Mouse (Mus musculus): ENCODE results near the gene Foxp1. TPM values are rescaled to one million over a fixed set of nuclear protein-coding genes. Genes with fewer than 3 reads are reported as not detected.

Foxp1 gene
- polyA plus RNA-seq, 1 experiment from 2014 or later, result 70.4 TPM

- H3K27ac ChIP-seq, result no peak overlapping the region
- H3K4me3 ChIP-seq (replicated peaks), result no peak overlapping the region
- H3K4me2 ChIP-seq (replicated peaks), result no peak overlapping the region
- H3K9me3 ChIP-seq, result no peaks in the 10 kb centered on the region
- ATAC-seq, result no peak
- H3K27me3 ChIP-seq, result no peaks in the 10 kb centered on the region
- no peak overlapping the region for H3K9ac ChIP-seq (replicated peaks)
- H3K36me3 ChIP-seq, result no peaks in the 10 kb centered on the region
- H3K4me1 ChIP-seq (replicated peaks), result peaks cover under 1% of the 10 kb centered on the region; the same call in 1 of the 2 replicates
- WGBS, result 89% methylated on average over 13 of the region's 13 CpGs
These were observed 43.5 kb downstream of the Foxp1 start for GRCm38 (mm10) chr6:99478873-99479650.

- no peaks in the 10 kb centered on the region for H3K9me3 ChIP-seq
- H3K27ac ChIP-seq, result no peak overlapping the region
- no peaks in the 10 kb centered on the region for H3K27me3 ChIP-seq
- H3K4me3 ChIP-seq (replicated peaks), result no peak overlapping the region
- ATAC-seq, result no peak
- H3K4me1 ChIP-seq (replicated peaks), result no peaks in the 10 kb centered on the region
- no peak overlapping the region for H3K4me2 ChIP-seq (replicated peaks)
- no peak overlapping the region for H3K9ac ChIP-seq (replicated peaks)
- 90% methylated on average over 9 of the region's 9 CpGs for whole genome bisulfite sequencing
- H3K36me3 ChIP-seq, result no peaks in the 10 kb centered on the region
These were observed 47.5 kb downstream of the Foxp1 start for GRCm38 (mm10) chr6:99475040-99475439.

- no peaks in the 10 kb centered on the region for H3K36me3 ChIP-seq
- 83% methylated on average over 5 of the region's 5 CpGs for WGBS
- no peak overlapping the region for H3K4me2 ChIP-seq (replicated peaks)
- no peaks in the 10 kb centered on the region for H3K9me3 ChIP-seq
- 0 out of 2 replicates have a peak, but pooled peaks cover 7% of the 10 kb centered on the region for H3K4me1 ChIP-seq (replicated peaks)
- no peak overlapping the region for H3K27ac ChIP-seq
- ATAC-seq, result no peak
- H3K4me3 ChIP-seq (replicated peaks), result no peak overlapping the region
- no peak overlapping the region for H3K9ac ChIP-seq (replicated peaks)
- no peaks in the 10 kb centered on the region for H3K27me3 ChIP-seq
These were observed 51.6 kb downstream of the Foxp1 start for GRCm38 (mm10) chr6:99470906-99471305.

- no peaks in the 10 kb centered on the region for H3K9me3 ChIP-seq
- no peak overlapping the region for H3K9ac ChIP-seq (replicated peaks)
- no peak overlapping the region for H3K4me3 ChIP-seq (replicated peaks)
- H3K4me2 ChIP-seq (replicated peaks), result no peak overlapping the region
- H3K36me3 ChIP-seq, result no peaks in the 10 kb centered on the region
- H3K4me1 ChIP-seq (replicated peaks), result peaks cover 15% of the 10 kb centered on the region; the same call in 1 of the 2 replicates
- WGBS, result 92% methylated on average over 12 of the region's 12 CpGs
- no peak overlapping the region for H3K27ac ChIP-seq
- no peak for ATAC-seq
- no peaks in the 10 kb centered on the region for H3K27me3 ChIP-seq
These were observed 53.2 kb downstream of the Foxp1 start for GRCm38 (mm10) chr6:99469134-99469834.

GRCm38 (mm10) chr6:99467831-99468230 is 54.7 kb downstream of the Foxp1 start:
- H3K27me3 ChIP-seq, result no peaks in the 10 kb centered on the region
- no peaks in the 10 kb centered on the region for H3K36me3 ChIP-seq
- H3K4me3 ChIP-seq (replicated peaks), result no peak overlapping the region
- no peak overlapping the region for H3K4me2 ChIP-seq (replicated peaks)
- no peaks in the 10 kb centered on the region for H3K9me3 ChIP-seq
- peaks cover 20% of the 10 kb centered on the region; the same call in 1 of the 2 replicates for H3K4me1 ChIP-seq (replicated peaks)
- H3K9ac ChIP-seq (replicated peaks), result no peak overlapping the region
- WGBS, result 55% methylated on average over 3 of the region's 3 CpGs
- no peak overlapping the region for H3K27ac ChIP-seq
- ATAC-seq, result no peak

GRCm38 (mm10) chr6:99467109-99467508 is 55.4 kb downstream of the Foxp1 start:
- no peak overlapping the region for H3K27ac ChIP-seq
- H3K9me3 ChIP-seq, result no peaks in the 10 kb centered on the region
- peaks cover 20% of the 10 kb centered on the region; the same call in 1 of the 2 replicates for H3K4me1 ChIP-seq (replicated peaks)
- no peak for ATAC-seq
- H3K9ac ChIP-seq (replicated peaks), result no peak overlapping the region
- H3K36me3 ChIP-seq, result no peaks in the 10 kb centered on the region
- H3K4me3 ChIP-seq (replicated peaks), result no peak overlapping the region
- no peak overlapping the region for H3K4me2 ChIP-seq (replicated peaks)
- WGBS, result 19% methylated on average over 8 of the region's 8 CpGs
- H3K27me3 ChIP-seq, result no peaks in the 10 kb centered on the region

GRCm38 (mm10) chr6:99466354-99466753 is 56.2 kb downstream of the Foxp1 start:
- Histone ChIP-seq H3K4me1 (replicated peaks) (peaks cover 20% of the 10 kb centered on the region; the same call in 1 of the 2 replicates), H3K4me3 (replicated peaks) (no peak overlapping the region), H3K27ac (no peak overlapping the region), H3K9me3 (no peaks in the 10 kb centered on the region), H3K27me3 (no peaks in the 10 kb centered on the region), H3K36me3 (no peaks in the 10 kb centered on the region), H3K9ac (replicated peaks) (no peak overlapping the region), H3K4me2 (replicated peaks) (no peak overlapping the region)
- 92% methylated on average over 8 of the region's 8 CpGs for WGBS
- ATAC-seq, result no peak

GRCm38 (mm10) chr6:99464449-99464848 is 58.1 kb downstream of the Foxp1 start:
- Histone ChIP-seq H3K27ac (no peak overlapping the region), H3K27me3 (no peaks in the 10 kb centered on the region), H3K4me1 (replicated peaks) (peaks cover 20% of the 10 kb centered on the region; the same call in 1 of the 2 replicates), H3K9ac (replicated peaks) (no peak overlapping the region), H3K4me3 (replicated peaks) (no peak overlapping the region), H3K36me3 (no peaks in the 10 kb centered on the region), H3K4me2 (replicated peaks) (no peak overlapping the region), H3K9me3 (no peaks in the 10 kb centered on the region)
- WGBS, result 58% methylated on average over 4 of the region's 4 CpGs
- ATAC-seq, result 0 out of 2 replicates have a peak, but pooled peaks have one; percentile 48

- Histone ChIP-seq H3K4me3 (replicated peaks) (no peak overlapping the region), H3K4me1 (replicated peaks) (peaks cover 20% of the 10 kb centered on the region; the same call in 1 of the 2 replicates), H3K36me3 (no peaks in the 10 kb centered on the region), H3K4me2 (replicated peaks) (no peak overlapping the region), H3K9me3 (no peaks in the 10 kb centered on the region), H3K9ac (replicated peaks) (no peak overlapping the region), H3K27me3 (no peaks in the 10 kb centered on the region), H3K27ac (no peak overlapping the region)
- WGBS, result 82% methylated on average over 7 of the region's 7 CpGs
- ATAC-seq, result no peak
These were observed 58.6 kb downstream of the Foxp1 start for GRCm38 (mm10) chr6:99463906-99464305.

- H3K9me3 ChIP-seq, result no peaks in the 10 kb centered on the region
- no peak overlapping the region for H3K9ac ChIP-seq (replicated peaks)
- H3K4me3 ChIP-seq (replicated peaks), result no peak overlapping the region
- peaks cover 5% of the 10 kb centered on the region; the same call in 1 of the 2 replicates for H3K4me1 ChIP-seq (replicated peaks)
- H3K27me3 ChIP-seq, result no peaks in the 10 kb centered on the region
- no peak overlapping the region for H3K4me2 ChIP-seq (replicated peaks)
- H3K36me3 ChIP-seq, result no peaks in the 10 kb centered on the region
- 95% methylated on average over 4 of the region's 4 CpGs for WGBS
- ATAC-seq, result no peak
- no peak overlapping the region for H3K27ac ChIP-seq
These were observed 63.7 kb downstream of the Foxp1 start for GRCm38 (mm10) chr6:99458775-99459174.

- Histone ChIP-seq H3K27me3 (no peaks in the 10 kb centered on the region), H3K36me3 (no peaks in the 10 kb centered on the region), H3K4me3 (replicated peaks) (no peak overlapping the region), H3K4me1 (replicated peaks) (peaks cover 9% of the 10 kb centered on the region; the same call in 1 of the 2 replicates), H3K27ac (no peak overlapping the region), H3K9me3 (no peaks in the 10 kb centered on the region), H3K4me2 (replicated peaks) (no peak overlapping the region), H3K9ac (replicated peaks) (no peak overlapping the region)
- WGBS, result 94% methylated on average over 7 of the region's 7 CpGs
- no peak for ATAC-seq
These were observed 68.6 kb downstream of the Foxp1 start for GRCm38 (mm10) chr6:99453763-99454520.
